Mouse (Mus musculus) testis, postnatal 10 days (tissue): Measurements from ENCODE around the gene Tbc1d22b.
"Not testable (repeated sequence)": the region's sequence is repeated elsewhere in the genome, so short reads cannot be mapped to it uniquely, and the experiment has no call there.

Experiments
- DNase-seq: peaks from one replicate; pipeline ENCODE4 v3.0.0; 2021; ENCODE audit warnings: low spot score

Tbc1d22b gene

GRCm38 (mm10) chr17:29595891-29596770 is 46.5 kb downstream of the Tbc1d22b start:
- no peak for DNase-seq

GRCm38 (mm10) chr17:29596771-29597132 is 47.2 kb downstream of the Tbc1d22b start:
- DNase-seq = no peak

GRCm38 (mm10) chr17:29599051-29599450 is 49.5 kb downstream of the Tbc1d22b start:
- no peak for DNase-seq

GRCm38 (mm10) chr17:29599537-29599936 is 50.0 kb downstream of the Tbc1d22b start:
- DNase-seq = no peak

- no peak for DNase-seq
Measured at GRCm38 (mm10) chr17:29601391-29601790, 51.8 kb downstream of the Tbc1d22b start.

- DNase-seq = peak; percentile 93
Measured at GRCm38 (mm10) chr17:29603283-29603682, 53.7 kb downstream of the Tbc1d22b start.

GRCm38 (mm10) chr17:29613453-29613852 is 63.9 kb downstream of the Tbc1d22b start:
- DNase-seq = not testable (repeated sequence)

GRCm38 (mm10) chr17:29614115-29615023 is 64.8 kb downstream of the Tbc1d22b start, which contains the start of the genes Rnf8 and Gm28043:
Gene Rnf8 (plus strand): TSS chr17:29614790.
Gene Gm28043 (plus strand): TSS chr17:29614876.
- DNase-seq = peak; percentile 97

- no peak for DNase-seq
Measured at GRCm38 (mm10) chr17:29615024-29615551, 65.5 kb downstream of the Tbc1d22b start.

GRCm38 (mm10) chr17:29615616-29616015 is 66.0 kb downstream of the Tbc1d22b start:
- no peak for DNase-seq

- DNase-seq = no peak
Measured at GRCm38 (mm10) chr17:29619231-29619630, 69.6 kb downstream of the Tbc1d22b start.

- no peak for DNase-seq
Measured at GRCm38 (mm10) chr17:29623488-29623887, 73.9 kb downstream of the Tbc1d22b start.

GRCm38 (mm10) chr17:29627285-29627684 is 77.7 kb downstream of the Tbc1d22b start:
- no peak for DNase-seq

GRCm38 (mm10) chr17:29628946-29629345 is 79.4 kb downstream of the Tbc1d22b start:
- no peak for DNase-seq

- DNase-seq = no peak
Measured at GRCm38 (mm10) chr17:29629620-29630019, 80.0 kb downstream of the Tbc1d22b start.

GRCm38 (mm10) chr17:29632312-29632711 is 82.7 kb downstream of the Tbc1d22b start:
- no peak for DNase-seq

- DNase-seq = no peak
Measured at GRCm38 (mm10) chr17:29635492-29635891, 85.9 kb downstream of the Tbc1d22b start.

- peak; percentile 72 for DNase-seq
Measured at GRCm38 (mm10) chr17:29636118-29636517, 86.5 kb downstream of the Tbc1d22b start.

GRCm38 (mm10) chr17:29637377-29637776 is 87.8 kb downstream of the Tbc1d22b start:
- no peak for DNase-seq

- DNase-seq = no peak
Measured at GRCm38 (mm10) chr17:29637895-29638294, 88.3 kb downstream of the Tbc1d22b start.

GRCm38 (mm10) chr17:29640971-29641370 is 91.4 kb downstream of the Tbc1d22b start:
- DNase-seq = peak; percentile 48

GRCm38 (mm10) chr17:29642219-29642618 is 92.6 kb downstream of the Tbc1d22b start:
- DNase-seq = no peak
